Mouse (Mus musculus) retina, postnatal 1 day (tissue): Measurements from ENCODE around the gene Tspan32.

Experiments
- DNase-seq: peaks from one replicate; pipeline ENCODE4 v3.0.0-alpha.2; 2012

The Tspan32 gene

GRCm38 (mm10) chr7:143004727-143005343, at the start of gene Tspan32:
Tspan32 (plus strand) TSS chr7:143005046.
- no peak for DNase-seq

- DNase-seq = no peak
Observed at GRCm38 (mm10) chr7:142956018-142956417, 48.8 kb upstream of the Tspan32 start.

- DNase-seq = no peak
Observed at GRCm38 (mm10) chr7:142958817-142959216, 46.0 kb upstream of the Tspan32 start.

GRCm38 (mm10) chr7:142959752-142960151, 45.1 kb upstream of the Tspan32 start:
- no peak for DNase-seq

GRCm38 (mm10) chr7:142967414-142967883, 37.4 kb upstream of the Tspan32 start:
- DNase-seq = no peak

- DNase-seq = peak; percentile 75
Observed at GRCm38 (mm10) chr7:142967884-142968808, 36.7 kb upstream of the Tspan32 start.

GRCm38 (mm10) chr7:142968809-142969511, 35.9 kb upstream of the Tspan32 start, which contains the start of gene Ascl2:
Ascl2 (minus strand) TSS chr7:142969264.
- peak; percentile 43 for DNase-seq

GRCm38 (mm10) chr7:142981908-142982307, 22.9 kb upstream of the Tspan32 start:
- DNase-seq = no peak

GRCm38 (mm10) chr7:142985146-142985545, 19.7 kb upstream of the Tspan32 start:
- no peak for DNase-seq

- no peak for DNase-seq
Observed at GRCm38 (mm10) chr7:142987718-142988117, 17.1 kb upstream of the Tspan32 start.

GRCm38 (mm10) chr7:142995004-142995403, 9.8 kb upstream of the Tspan32 start:
- DNase-seq = no peak

- DNase-seq = no peak
Observed at GRCm38 (mm10) chr7:142995630-142996338, 9.1 kb upstream of the Tspan32 start.

GRCm38 (mm10) chr7:142996998-142997397, 7.8 kb upstream of the Tspan32 start:
- no peak for DNase-seq

GRCm38 (mm10) chr7:142997403-142998150, 7.3 kb upstream of the Tspan32 start:
- DNase-seq = no peak

- no peak for DNase-seq
Observed at GRCm38 (mm10) chr7:143002679-143003078, 2.2 kb upstream of the Tspan32 start.

- DNase-seq = no peak
Observed at GRCm38 (mm10) chr7:143005344-143006096, 674 bp downstream of the Tspan32 start.

GRCm38 (mm10) chr7:143006097-143006755, 1.4 kb downstream of the Tspan32 start:
- no peak for DNase-seq

GRCm38 (mm10) chr7:143006756-143007598, 2.1 kb downstream of the Tspan32 start:
- DNase-seq = no peak

- DNase-seq = peak; percentile 92
Observed at GRCm38 (mm10) chr7:143007599-143008369, 2.9 kb downstream of the Tspan32 start.
